Mouse (Mus musculus) intestine, embryonic 16.5 days (tissue): ENCODE data around the gene Nav2. TPM values are rescaled to one million over a fixed set of nuclear protein-coding genes. Genes with fewer than 3 reads are reported as not detected.

Experiments
- ATAC-seq: fragments of 200-750 bp; cut with Nextera tagmentation; 2 replicates; pipeline ENCODE4 v1.8.0; 2017; ENCODE audit warnings: moderate TSS enrichment, moderate library complexity
- H3K27ac ChIP-seq: fragments of 300-500 bp; sonication (generic); 2 replicates; pipeline ENCODE4 v1.5.1; 2014; ENCODE audit warnings: mild to moderate bottlenecking, low read length
- H3K27me3 ChIP-seq: fragments of 300-500 bp; sonication (generic); replicated peaks from 2 replicates; pipeline ENCODE4 v1.6.1; 2014; ENCODE audit warnings: low read length, control low read depth, mixed read lengths; ENCODE audit not compliant: control insufficient read depth, insufficient read depth
- H3K36me3 ChIP-seq: fragments of 300-500 bp; sonication (generic); 2 replicates; pipeline ENCODE4 v1.6.1; 2014; ENCODE audit warnings: low read length, control low read depth; ENCODE audit not compliant: control insufficient read depth, insufficient read depth
- H3K4me1 ChIP-seq: fragments of 300-500 bp; sonication (generic); 2 replicates; pipeline ENCODE4 v1.6.1; 2014; ENCODE audit warnings: low read length, control low read depth, mixed read lengths; ENCODE audit not compliant: control insufficient read depth, insufficient read depth
- H3K4me2 ChIP-seq: fragments of 300-500 bp; sonication (generic); 2 replicates; pipeline ENCODE4 v1.6.1; 2014; ENCODE audit warnings: low read depth, low read length, control low read depth
- H3K4me3 ChIP-seq: fragments of 300-500 bp; sonication (generic); 2 replicates; pipeline ENCODE4 v1.5.1; 2014; ENCODE audit warnings: mild to moderate bottlenecking, low read length
- H3K9ac ChIP-seq: fragments of 300-500 bp; sonication (generic); 2 replicates; pipeline ENCODE4 v1.6.1; 2014; ENCODE audit warnings: low read depth, low read length
- H3K9me3 ChIP-seq: fragments of 300-500 bp; sonication (generic); 2 replicates; pipeline ENCODE4 v1.6.1; 2016; ENCODE audit warnings: low read length, control low read depth; ENCODE audit not compliant: control insufficient read depth
- WGBS: fragments of 180-500 bp; shearing (Covaris S2); extraction: QIAGEN DNeasy Blood & Tissue Kit; methylation state at CpG from one replicate; pipeline ENCODE4 v1.1.7; 2014; 5-methylcytosine and 5-hydroxymethylcytosine counted together
- polyA plus RNA-seq: library from polyadenylated mRNA; unstranded; fragments of >200 nt; fragmentation: Nextera tagmentation; extraction: Ambion mirVana; gene quantifications from 2 replicates; pipeline ENCODE4 v1.2.1, GENCODE M21; 2015

Gene Nav2
- polyA plus RNA-seq, 1 experiment from 2014 or later: 15.3 TPM

DNA sequence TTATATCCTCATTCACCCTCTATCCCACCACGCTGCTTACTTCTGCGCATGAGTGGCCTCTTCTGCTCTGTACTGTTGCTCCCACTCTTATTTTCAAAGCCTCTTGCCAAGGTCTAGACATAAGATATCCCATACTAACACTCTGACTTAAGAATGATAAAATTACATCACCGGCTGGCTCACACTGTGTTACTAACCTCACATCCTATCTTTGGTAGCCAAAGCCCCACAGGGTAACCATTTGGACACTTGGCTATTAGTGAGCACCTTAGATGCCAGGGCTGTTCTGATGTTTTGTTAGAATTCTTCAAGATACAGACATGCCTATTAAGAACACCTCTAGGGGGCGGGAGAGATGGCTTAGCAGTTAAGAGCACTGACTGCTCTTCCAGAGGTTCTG is 502.4 kb downstream of the Nav2 start:
- H3K4me3 ChIP-seq: no peak overlapping the region
- no peak overlapping the region for H3K27ac ChIP-seq
- H3K4me1 ChIP-seq: no peaks in the 10 kb centered on the region; the same call in 1 of the 2 replicates
- no peaks in the 10 kb centered on the region for H3K9me3 ChIP-seq
- no peaks in the 10 kb centered on the region for H3K27me3 ChIP-seq
- no peak for ATAC-seq
- no peaks in the 10 kb centered on the region; the same call in 1 of the 2 replicates for H3K36me3 ChIP-seq
- H3K9ac ChIP-seq: no peak overlapping the region
- 89% methylated on average over 4 of the region's 4 CpGs for WGBS
- no peak overlapping the region for H3K4me2 ChIP-seq

DNA sequence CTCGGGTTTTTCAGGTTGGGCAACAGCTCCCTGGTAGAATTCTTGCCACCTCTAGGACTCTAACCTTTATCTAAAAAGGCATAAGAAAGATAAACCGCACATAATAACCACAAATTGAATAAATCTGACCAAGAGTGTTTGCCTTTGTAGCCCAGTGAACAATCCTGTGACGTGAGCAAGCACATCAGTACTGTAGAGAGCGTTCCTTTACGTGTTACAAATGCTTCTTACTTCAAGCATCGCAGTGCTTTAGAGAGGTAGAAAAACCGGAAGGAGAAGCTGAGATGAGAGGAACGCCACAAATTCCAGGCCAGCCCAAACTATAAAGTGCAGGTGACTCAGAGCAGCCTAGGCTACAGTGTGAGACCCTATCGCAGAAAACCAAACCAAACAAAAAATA is 503.3 kb downstream of the Nav2 start:
- WGBS: 88% methylated on average over 9 of the region's 9 CpGs
- H3K36me3 ChIP-seq: no peaks in the 10 kb centered on the region; the same call in 1 of the 2 replicates
- H3K27ac ChIP-seq: no peak overlapping the region
- no peak for ATAC-seq
- H3K4me2 ChIP-seq: no peak overlapping the region
- H3K9ac ChIP-seq: no peak overlapping the region
- H3K4me1 ChIP-seq: no peaks in the 10 kb centered on the region; the same call in 1 of the 2 replicates
- no peak overlapping the region for H3K4me3 ChIP-seq
- no peaks in the 10 kb centered on the region for H3K27me3 ChIP-seq
- no peaks in the 10 kb centered on the region for H3K9me3 ChIP-seq

DNA sequence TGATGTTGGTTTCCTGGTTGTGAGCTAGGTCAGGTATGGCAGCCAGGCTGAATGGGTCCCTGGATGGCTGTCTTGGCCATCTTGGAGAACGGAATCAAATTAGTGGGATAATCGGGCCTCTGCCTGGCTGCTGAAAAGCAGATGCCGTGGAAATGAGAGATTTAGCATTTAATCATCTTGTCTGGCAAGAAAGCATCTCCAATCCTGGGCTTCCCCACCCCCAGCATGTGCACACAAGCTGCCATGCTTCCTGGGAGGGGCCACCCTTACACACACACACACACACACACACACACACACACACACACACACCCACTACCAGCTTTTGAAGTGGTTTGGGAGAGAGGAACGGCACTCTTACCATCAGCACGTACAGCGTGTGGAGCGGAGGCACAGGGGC is 506.6 kb downstream of the Nav2 start:
- H3K27ac ChIP-seq: no peak overlapping the region
- H3K36me3 ChIP-seq: peaks cover 3% of the 10 kb centered on the region; the same call in 1 of the 2 replicates
- no peak overlapping the region for H3K4me3 ChIP-seq
- H3K9me3 ChIP-seq: no peaks in the 10 kb centered on the region
- 89% methylated on average over 7 of the region's 7 CpGs for WGBS
- H3K27me3 ChIP-seq: no peaks in the 10 kb centered on the region
- ATAC-seq: no peak
- H3K9ac ChIP-seq: no peak overlapping the region
- H3K4me1 ChIP-seq: no peaks in the 10 kb centered on the region
- no peak overlapping the region for H3K4me2 ChIP-seq

DNA sequence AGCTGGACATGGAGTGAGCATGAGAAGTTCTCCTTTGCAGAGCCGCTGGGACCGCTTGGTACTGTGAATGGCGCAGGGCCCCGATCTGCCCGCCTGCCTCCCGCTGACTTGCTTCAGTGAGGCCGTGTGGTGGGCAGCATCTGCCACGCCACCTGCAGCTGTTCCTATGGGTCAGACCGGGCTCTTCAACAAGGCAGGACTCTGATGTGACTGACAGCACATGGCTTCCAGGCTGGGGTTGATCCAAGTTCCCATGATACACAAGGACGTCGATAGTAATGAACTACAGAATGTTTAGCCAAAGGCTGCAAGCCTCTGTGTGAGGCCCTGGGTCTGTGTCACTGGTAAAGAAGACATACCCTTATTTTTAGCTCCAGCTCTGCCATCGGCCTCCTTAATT is 507.2 kb downstream of the Nav2 start:
- Histone ChIP-seq H3K36me3 (peaks cover 3% of the 10 kb centered on the region; the same call in 1 of the 2 replicates), H3K27me3 (no peaks in the 10 kb centered on the region), H3K4me1 (no peaks in the 10 kb centered on the region), H3K27ac (no peak overlapping the region), H3K4me2 (no peak overlapping the region), H3K4me3 (no peak overlapping the region), H3K9me3 (no peaks in the 10 kb centered on the region), H3K9ac (no peak overlapping the region)
- 87% methylated on average over 12 of the region's 12 CpGs for WGBS
- ATAC-seq: no peak

DNA sequence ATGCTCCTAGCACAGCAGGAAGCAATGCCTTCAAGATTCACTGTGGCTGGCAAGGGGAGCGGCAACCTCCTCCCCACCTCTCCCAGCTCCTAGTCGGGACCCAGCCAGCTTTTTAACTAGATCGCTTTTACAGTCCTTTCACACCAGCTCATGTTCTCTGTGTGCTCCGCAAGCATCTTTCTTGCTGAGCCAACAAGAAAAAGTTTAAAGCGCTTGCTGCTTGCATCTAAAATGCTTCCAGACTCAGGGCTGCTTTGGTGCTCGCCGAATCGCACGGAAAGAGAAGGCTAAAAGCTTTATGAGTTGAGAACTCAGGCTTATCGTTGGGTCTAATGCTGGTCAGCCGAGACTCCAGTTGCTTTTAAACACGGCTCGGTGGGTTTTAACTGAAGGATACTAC is 510.3 kb downstream of the Nav2 start:
- Histone ChIP-seq H3K27me3 (no peaks in the 10 kb centered on the region), H3K27ac (no peak overlapping the region), H3K4me1 (no peaks in the 10 kb centered on the region), H3K36me3 (0 out of 2 replicates have a peak, but pooled peaks cover 3% of the 10 kb centered on the region), H3K9me3 (no peaks in the 10 kb centered on the region), H3K9ac (no peak overlapping the region), H3K4me3 (no peak overlapping the region), H3K4me2 (no peak overlapping the region)
- no peak for ATAC-seq
- 84% methylated on average over 13 of the region's 13 CpGs for WGBS

DNA sequence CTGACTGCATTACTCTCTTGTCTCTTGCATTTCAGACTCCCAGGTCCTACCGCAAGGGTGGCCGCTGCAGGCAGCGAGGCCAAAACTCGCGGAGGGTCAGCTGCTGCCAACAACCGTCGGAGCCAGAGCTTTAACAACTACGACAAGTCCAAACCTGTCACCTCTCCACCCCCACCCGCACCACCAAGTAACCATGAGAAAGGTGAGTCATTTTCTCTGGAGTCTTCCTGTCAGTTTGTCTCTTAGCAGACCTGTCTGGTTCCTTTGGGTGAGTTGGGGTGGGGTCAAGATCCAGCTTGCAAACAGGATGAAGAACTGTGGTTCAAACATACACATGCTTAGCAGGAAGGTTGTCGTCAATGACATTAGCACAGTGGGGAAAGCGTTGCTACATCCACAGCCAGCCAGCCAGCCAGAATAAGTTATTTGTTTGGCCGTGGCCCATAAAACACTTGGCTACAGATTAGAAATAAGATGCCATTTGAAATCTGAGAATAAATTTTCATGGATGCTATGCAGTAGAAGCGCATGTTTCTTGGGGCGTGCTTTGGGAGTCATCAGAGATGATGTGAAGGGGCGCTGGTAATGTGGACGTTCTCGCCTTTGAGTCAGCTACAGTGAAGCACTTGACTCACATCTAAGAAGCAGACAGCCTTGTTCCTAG is 511.8 kb downstream of the Nav2 start:
- no peaks in the 10 kb centered on the region for H3K9me3 ChIP-seq
- H3K27ac ChIP-seq: no peak overlapping the region
- H3K36me3 ChIP-seq: 0 out of 2 replicates have a peak, but pooled peaks cover 3% of the 10 kb centered on the region
- H3K27me3 ChIP-seq: no peaks in the 10 kb centered on the region
- ATAC-seq: no peak
- 89% methylated on average over 17 of the region's 17 CpGs for WGBS
- H3K4me2 ChIP-seq: no peak overlapping the region
- H3K9ac ChIP-seq: no peak overlapping the region
- no peaks in the 10 kb centered on the region for H3K4me1 ChIP-seq
- no peak overlapping the region for H3K4me3 ChIP-seq

DNA sequence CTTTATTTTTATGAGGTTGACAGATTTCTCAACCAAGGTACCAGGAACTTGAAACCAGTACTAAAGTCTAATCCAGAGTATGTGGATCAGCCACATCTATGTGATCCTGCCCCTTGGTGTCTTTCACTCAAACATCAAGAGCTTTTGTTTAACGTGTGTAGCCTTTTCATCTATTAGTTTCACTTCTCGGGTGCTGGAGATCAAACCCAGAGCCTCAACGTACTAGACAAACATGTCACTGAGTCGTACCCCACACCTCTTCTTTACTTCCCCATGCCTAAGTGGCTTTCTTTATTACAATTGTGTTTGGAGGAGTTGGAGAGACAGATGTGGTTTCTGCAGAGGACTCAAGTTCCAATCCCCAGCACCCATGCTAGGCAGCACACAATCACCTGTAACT is 512.7 kb downstream of the Nav2 start:
- Histone ChIP-seq H3K27me3 (no peaks in the 10 kb centered on the region), H3K36me3 (0 out of 2 replicates have a peak, but pooled peaks cover 3% of the 10 kb centered on the region), H3K4me1 (no peaks in the 10 kb centered on the region), H3K4me2 (no peak overlapping the region), H3K27ac (no peak overlapping the region), H3K9me3 (no peaks in the 10 kb centered on the region), H3K9ac (no peak overlapping the region), H3K4me3 (no peak overlapping the region)
- 74% methylated on average over 4 of the region's 4 CpGs for WGBS
- ATAC-seq: no peak

DNA sequence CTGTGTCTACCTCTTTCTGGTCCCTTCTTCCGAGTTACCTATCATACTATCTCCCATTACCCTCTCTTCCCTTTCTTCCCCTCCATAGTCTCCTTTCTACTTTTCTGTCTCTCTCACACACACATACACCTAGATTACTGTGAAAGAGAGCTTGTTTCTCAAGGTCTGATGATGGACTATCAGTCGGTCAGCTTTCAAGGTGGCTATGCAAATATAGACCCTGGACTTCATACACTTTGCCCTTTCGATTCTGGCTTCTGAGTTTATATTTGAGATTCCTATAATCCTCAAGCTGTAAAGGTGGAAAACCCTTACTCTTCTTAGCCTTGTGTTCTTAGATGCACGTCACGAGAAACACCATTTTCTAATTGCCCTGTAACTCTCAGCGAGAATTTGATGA is 515.4 kb downstream of the Nav2 start:
- Histone ChIP-seq H3K4me3 (no peak overlapping the region), H3K36me3 (0 out of 2 replicates have a peak, but pooled peaks cover 3% of the 10 kb centered on the region), H3K4me2 (no peak overlapping the region), H3K4me1 (no peaks in the 10 kb centered on the region), H3K27ac (peak overlapping the region; percentile 23; the same call in 1 of the 2 replicates), H3K9me3 (no peaks in the 10 kb centered on the region), H3K27me3 (no peaks in the 10 kb centered on the region), H3K9ac (no peak overlapping the region)
- peak; percentile 89 for ATAC-seq
- WGBS: 67% methylated on average over 6 of the region's 6 CpGs

DNA sequence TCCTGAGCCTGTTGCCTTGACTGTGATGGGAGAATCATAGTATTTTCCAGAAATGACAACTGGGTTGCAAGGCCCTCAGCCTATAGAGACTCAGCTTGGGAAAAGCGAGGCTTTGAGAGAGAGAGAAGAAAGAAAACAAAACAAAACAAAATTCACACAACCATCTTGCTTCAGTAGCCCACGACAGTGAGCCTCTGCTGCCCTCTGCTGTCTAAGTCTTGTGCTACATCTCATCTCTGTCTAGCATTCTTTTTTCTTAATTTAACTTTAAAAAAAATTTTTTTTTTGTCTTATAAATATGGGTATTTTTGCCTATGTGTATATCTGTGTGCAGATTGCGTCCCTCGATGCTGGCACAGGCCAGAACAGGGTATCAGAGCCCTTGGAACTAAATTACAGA is 517.5 kb downstream of the Nav2 start:
- WGBS: 48% methylated on average over 4 of the region's 4 CpGs
- Histone ChIP-seq H3K9me3 (no peaks in the 10 kb centered on the region), H3K9ac (no peak overlapping the region), H3K27ac (no peak overlapping the region), H3K27me3 (no peaks in the 10 kb centered on the region), H3K4me3 (no peak overlapping the region), H3K4me2 (no peak overlapping the region), H3K4me1 (no peaks in the 10 kb centered on the region), H3K36me3 (no peaks in the 10 kb centered on the region)
- no peak for ATAC-seq

DNA sequence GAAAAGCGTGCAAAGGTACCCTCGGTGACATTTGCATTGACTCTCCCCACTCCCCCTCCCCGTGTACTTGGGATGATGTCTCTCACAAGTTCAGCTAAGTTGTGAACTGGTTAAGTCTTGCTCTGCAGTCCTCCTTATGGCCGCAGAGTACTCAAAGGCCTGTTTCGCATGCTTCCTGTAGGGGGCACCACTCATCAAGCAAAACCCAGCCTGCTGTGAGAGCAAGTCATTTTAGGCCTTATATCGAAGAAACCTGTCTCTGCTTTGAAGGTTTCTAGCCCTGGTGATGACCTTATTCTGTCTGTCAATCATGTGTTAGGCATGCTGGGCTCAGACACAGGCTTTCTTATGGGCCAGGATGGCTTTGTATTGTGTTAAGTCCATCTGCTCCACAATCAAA is 519.3 kb downstream of the Nav2 start:
- no peaks in the 10 kb centered on the region for H3K27me3 ChIP-seq
- H3K4me1 ChIP-seq: no peaks in the 10 kb centered on the region
- no peak overlapping the region for H3K4me3 ChIP-seq
- no peak overlapping the region for H3K9ac ChIP-seq
- H3K27ac ChIP-seq: no peak overlapping the region
- H3K36me3 ChIP-seq: no peaks in the 10 kb centered on the region
- H3K4me2 ChIP-seq: no peak overlapping the region
- no peak for ATAC-seq
- H3K9me3 ChIP-seq: no peaks in the 10 kb centered on the region
- 45% methylated on average over 6 of the region's 6 CpGs for WGBS
